Mouse (Mus musculus) heart, postnatal 36 days (tissue): ENCODE data around the gene Ppm1e. TPM values are rescaled to one million over a fixed set of nuclear protein-coding genes. Genes with fewer than 3 reads are reported as not detected.
A peak's percentile ranks its signal among the peaks of the same experiment; 100 is the strongest.
"Not testable (repeated sequence)": the region's sequence is repeated elsewhere in the genome, so short reads cannot be mapped to it uniquely, and the experiment has no call there.

Experiments
- DNase-seq, 2 experiments: peaks; one replicate each; pipeline ENCODE4 v3.0.0; 2021 to 2022
- intact Hi-C: fragments of 180-260 bp; cut with DNase I; formaldehyde crosslinking; loops from one replicate; pipeline ENCODE4 v1.15.1; 2025
- total RNA-seq, 2 experiments: library from RNA; stranded (reverse); gene quantifications; 2 replicates each; pipeline ENCODE4 v1.2.3; 2021

The Ppm1e gene
- total RNA-seq, 2 experiments from 2014 or later = 7.7 to 7.8 TPM

GRCm38 (mm10) chr11:87313533-87313932, 45.3 kb downstream of the Ppm1e start:
- intact Hi-C loops = no loop called here
- peak in 1 of 2 experiments; percentile 8 for DNase-seq

- no peak for DNase-seq
- intact Hi-C loops = no loop called here
Observed at GRCm38 (mm10) chr11:87310309-87310708, 48.5 kb downstream of the Ppm1e start.

- intact Hi-C loops = no loop called here
- DNase-seq = no peak
Observed at GRCm38 (mm10) chr11:87309329-87310074, 49.3 kb downstream of the Ppm1e start.

GRCm38 (mm10) chr11:87299066-87299465, 59.8 kb downstream of the Ppm1e start:
- DNase-seq = peak in 1 of 2 experiments; percentile 19
- intact Hi-C loops = no loop called here

- intact Hi-C loops = no loop called here
- no peak for DNase-seq
Observed at GRCm38 (mm10) chr11:87296467-87296866, 62.4 kb downstream of the Ppm1e start.

- intact Hi-C loops = no loop called here
- DNase-seq = no peak
Observed at GRCm38 (mm10) chr11:87295636-87296035, 63.2 kb downstream of the Ppm1e start.

- intact Hi-C loops = no loop called here
- DNase-seq = no peak
Observed at GRCm38 (mm10) chr11:87289313-87289712, 69.5 kb downstream of the Ppm1e start.

GRCm38 (mm10) chr11:87286194-87286593, 72.6 kb downstream of the Ppm1e start:
- no peak for DNase-seq

GRCm38 (mm10) chr11:87281907-87282475, 76.8 kb downstream of the Ppm1e start:
- intact Hi-C loops = no loop called here
- DNase-seq = no peak

More at GRCm38 (mm10) chr11:87286194-87286593, 72.6 kb downstream of the Ppm1e start:
- intact Hi-C loops = no loop called here

GRCm38 (mm10) chr11:87279461-87279860, 79.4 kb downstream of the Ppm1e start:
- intact Hi-C loops = no loop called here
- no peak for DNase-seq

- DNase-seq = no peak
- intact Hi-C loops = no loop called here
Observed at GRCm38 (mm10) chr11:87278807-87279206, 80.0 kb downstream of the Ppm1e start.

- DNase-seq = no peak
- intact Hi-C loops = no loop called here
Observed at GRCm38 (mm10) chr11:87276240-87276985, 82.4 kb downstream of the Ppm1e start.

GRCm38 (mm10) chr11:87275420-87276048, 83.3 kb downstream of the Ppm1e start:
- DNase-seq = no peak
- intact Hi-C loops = no loop called here

- intact Hi-C loops = no loop called here
- DNase-seq = no peak
Observed at GRCm38 (mm10) chr11:87272725-87273124, 86.1 kb downstream of the Ppm1e start.

GRCm38 (mm10) chr11:87271479-87271878, 87.3 kb downstream of the Ppm1e start:
- intact Hi-C loops = no loop called here
- DNase-seq = no peak

- no peak for DNase-seq
- intact Hi-C loops = no loop called here
Observed at GRCm38 (mm10) chr11:87270958-87271357, 87.9 kb downstream of the Ppm1e start.

- intact Hi-C loops = no loop called here
- DNase-seq = no peak
Observed at GRCm38 (mm10) chr11:87270446-87270845, 88.4 kb downstream of the Ppm1e start.

GRCm38 (mm10) chr11:87268803-87269202, 90.0 kb downstream of the Ppm1e start:
- intact Hi-C loops = no loop called here
- no peak for DNase-seq

- intact Hi-C loops = no loop called here
- no peak for DNase-seq
Observed at GRCm38 (mm10) chr11:87266246-87266645, 92.6 kb downstream of the Ppm1e start.

GRCm38 (mm10) chr11:87263946-87264345, 94.9 kb downstream of the Ppm1e start:
- intact Hi-C loops = no loop called here
- DNase-seq = no peak

- DNase-seq, intact Hi-C loops: not testable (repeated sequence)
Observed at GRCm38 (mm10) chr11:87261705-87262104, 97.1 kb downstream of the Ppm1e start.
